Mouse (Mus musculus) liver, postnatal 0 days (tissue): Measurements from ENCODE around the gene Emilin1. TPM values are rescaled to one million over a fixed set of nuclear protein-coding genes. Genes with fewer than 3 reads are reported as not detected.

Experiments
- ATAC-seq: fragments of 200-750 bp; cut with Nextera tagmentation; 2 replicates; pipeline ENCODE4 v1.8.0; 2017; ENCODE audit warnings: mild to moderate bottlenecking, moderate library complexity
- DNase-seq: peaks from one replicate; pipeline ENCODE4 v3.0.0-alpha.2; 2016
- H3K27ac ChIP-seq: fragments of 300-500 bp; sonication (generic); 2 replicates; pipeline ENCODE4 v1.5.1; 2014; ENCODE audit warnings: antibody characterized with exemption, moderate library complexity, mild to moderate bottlenecking, low read depth
- H3K27me3 ChIP-seq: fragments of 300-500 bp; sonication (generic); 2 replicates; pipeline ENCODE4 v1.6.1; 2014; ENCODE audit warnings: low read length, control low read depth, mixed read lengths; ENCODE audit not compliant: insufficient read depth
- H3K36me3 ChIP-seq: fragments of 300-500 bp; sonication (generic); replicated peaks from 2 replicates; pipeline ENCODE4 v1.6.1; 2014; ENCODE audit warnings: mild to moderate bottlenecking, control low read depth, low read length, moderate library complexity, mixed read lengths; ENCODE audit not compliant: insufficient read depth
- H3K4me1 ChIP-seq: fragments of 300-500 bp; sonication (generic); 2 replicates; pipeline ENCODE4 v1.6.1; 2014; ENCODE audit warnings: antibody characterized with exemption, mild to moderate bottlenecking, control low read depth; ENCODE audit not compliant: insufficient read depth
- H3K4me2 ChIP-seq: fragments of 300-500 bp; sonication (generic); 2 replicates; pipeline ENCODE4 v1.6.1; 2014; ENCODE audit warnings: low read depth, mild to moderate bottlenecking, low read length, moderate library complexity, mixed read lengths
- H3K4me3 ChIP-seq: fragments of 300-500 bp; sonication (generic); 2 replicates; pipeline ENCODE4 v1.5.1; 2014; ENCODE audit warnings: low read depth, low read length
- H3K9ac ChIP-seq: fragments of 300-500 bp; sonication (generic); replicated peaks from 2 replicates; pipeline ENCODE4 v1.6.1; 2014; ENCODE audit warnings: mild to moderate bottlenecking, moderate library complexity
- H3K9me3 ChIP-seq: fragments of 300-500 bp; sonication (generic); 2 replicates; pipeline ENCODE4 v1.6.1; 2016; ENCODE audit warnings: mild to moderate bottlenecking, control low read depth, low read length, mixed read lengths
- CTCF ChIP-seq: sonication (generic); IDR thresholded peaks from 2 replicates; pipeline ENCODE4 v1.5.1; 2016; ENCODE audit warnings: antibody characterized with exemption, low read depth
- EP300 ChIP-seq: IDR thresholded peaks from 2 replicates; pipeline ENCODE4 v1.6.1; 2016; ENCODE audit warnings: antibody characterized with exemption, low read depth, mild to moderate bottlenecking
- whole genome bisulfite sequencing: fragments of 180-500 bp; shearing (Covaris S2); extraction: QIAGEN DNeasy Blood & Tissue Kit; methylation state at CpG from one replicate; pipeline ENCODE4 v1.1.7; 2014; ENCODE audit not compliant: insufficient replicate concordance; 5-methylcytosine and 5-hydroxymethylcytosine counted together
- polyA plus RNA-seq: library from polyadenylated mRNA; unstranded; fragments of >200 nt; fragmentation: Nextera tagmentation; extraction: Ambion mirVana; gene quantifications from 2 replicates; pipeline ENCODE4 v1.2.1, GENCODE M21; 2015

Emilin1 gene
- polyA plus RNA-seq, 1 experiment from 2014 or later: 30.9 TPM

DNA sequence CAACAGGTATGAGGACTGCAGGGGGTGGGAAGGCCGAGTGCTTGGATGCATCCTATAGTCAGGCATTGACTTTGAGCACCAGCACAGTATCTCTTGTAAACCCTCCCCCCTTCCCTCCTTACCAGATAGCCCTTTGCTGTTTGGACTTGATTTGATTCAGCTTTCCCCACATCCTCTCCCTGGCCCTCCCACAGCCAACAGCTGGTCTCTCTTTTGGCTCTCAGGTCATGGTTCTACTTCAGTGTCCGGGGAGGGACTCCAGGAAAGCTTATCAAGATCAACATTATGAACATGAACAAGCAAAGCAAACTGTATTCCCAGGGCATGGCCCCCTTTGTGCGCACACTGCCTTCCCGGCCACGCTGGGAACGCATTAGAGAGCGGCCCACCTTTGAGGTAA lies 22.8 kb upstream of the Emilin1 start:
- no peak overlapping the region for H3K4me3 ChIP-seq
- no peak overlapping the region for H3K27ac ChIP-seq
- TF ChIP-seq EP300 (no peak), CTCF (no peak)
- H3K9me3 ChIP-seq: no peaks in the 10 kb centered on the region
- H3K27me3 ChIP-seq: no peaks in the 10 kb centered on the region
- 68% methylated on average over 7 of the region's 7 CpGs for WGBS
- ATAC-seq (no peak), DNase-seq (no peak)
- H3K4me2 ChIP-seq: peak overlapping the region; percentile 96
- H3K36me3 ChIP-seq: peaks cover 37% of the 10 kb centered on the region
- H3K4me1 ChIP-seq: peaks cover 19% of the 10 kb centered on the region
- H3K9ac ChIP-seq: 0 out of 2 replicates have a peak overlapping the region, but pooled peaks have one; percentile 6

DNA sequence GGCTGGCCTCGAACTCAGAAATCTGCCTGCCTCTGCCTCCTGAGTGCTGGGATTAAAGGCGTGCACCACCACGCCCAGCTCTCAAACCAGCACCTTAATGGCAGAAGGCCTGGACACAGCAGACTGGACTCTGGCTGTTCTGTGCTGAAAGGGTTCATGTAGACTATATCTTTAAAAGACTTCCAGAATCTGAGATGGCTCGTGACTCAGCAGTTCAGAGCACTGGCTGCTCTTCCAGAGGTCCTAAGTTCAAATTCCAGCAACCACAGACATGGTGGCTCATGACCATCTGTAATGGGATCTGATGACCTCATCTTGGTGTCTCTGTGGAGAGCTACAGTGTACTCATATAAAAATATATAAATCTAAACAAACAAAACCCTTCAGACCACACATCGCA lies 11.3 kb upstream of the Emilin1 start:
- H3K4me1 ChIP-seq: peaks cover 21% of the 10 kb centered on the region
- no peak for ATAC-seq

DNA sequence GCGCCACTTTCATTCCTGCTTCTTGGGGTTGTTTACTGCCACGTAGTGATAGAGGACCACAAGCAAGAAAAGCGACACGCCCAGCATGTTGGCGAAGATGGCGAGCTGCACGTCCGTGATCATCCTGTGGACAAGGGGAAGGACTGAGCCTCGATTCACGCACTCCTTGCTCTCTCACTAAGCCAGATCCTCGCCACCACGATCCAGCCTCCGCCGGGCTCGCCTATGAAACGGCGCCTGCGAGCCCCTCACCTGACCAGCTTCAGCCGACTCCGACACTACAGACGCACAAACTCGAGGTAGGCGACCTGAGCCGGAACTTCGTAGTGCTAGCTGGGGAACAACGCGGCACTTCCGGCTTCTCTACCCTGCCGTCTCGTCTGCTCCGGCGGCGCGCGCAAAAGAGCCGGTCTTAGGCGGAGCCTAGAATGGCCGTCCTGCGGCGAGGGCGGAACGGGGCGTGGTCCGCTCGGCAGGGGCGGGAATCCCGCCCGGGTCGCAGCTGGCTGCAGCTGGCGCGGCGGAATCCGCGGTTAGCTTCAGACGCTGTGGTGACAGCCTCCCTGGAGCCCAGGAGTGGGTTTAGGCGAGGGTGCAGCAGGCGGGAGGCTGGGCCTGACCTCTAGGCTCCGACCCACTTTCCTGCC lies 5.7 kb upstream of the Emilin1 start, which contains the start of gene Ost4:
Gene Ost4, minus strand, starts transcription at position 376 of the 647 bp plus-strand sequence.
- Histone ChIP-seq H3K36me3 (peaks cover 31% of the 10 kb centered on the region), H3K4me1 (peaks cover 62% of the 10 kb centered on the region), H3K27ac (peak within 1 kb of the TSS; percentile 93), H3K27me3 (no peaks in the 10 kb centered on the region), H3K4me3 (peak within 1 kb of the TSS; percentile 66), H3K4me2 (peak within 1 kb of the TSS; percentile 99), H3K9me3 (no peaks in the 10 kb centered on the region), H3K9ac (peak within 1 kb of the TSS; percentile 75)
- under 1% methylated on average over 58 of the region's 58 CpGs for WGBS
- ATAC-seq: peak; percentile 96
- peak; percentile 98 for DNase-seq
- TF ChIP-seq EP300 (peak; percentile 30; the same call in 1 of the 2 replicates), CTCF (no peak)

More for the DNA sequence above, 11.3 kb upstream of the Emilin1 start:
- WGBS: 83% methylated on average over 5 of the region's 5 CpGs
- Histone ChIP-seq H3K4me2 (no peak overlapping the region), H3K4me3 (no peak overlapping the region), H3K27me3 (no peaks in the 10 kb centered on the region), H3K27ac (no peak overlapping the region), H3K36me3 (peaks cover 46% of the 10 kb centered on the region), H3K9ac (no peak overlapping the region), H3K9me3 (no peaks in the 10 kb centered on the region)
- TF ChIP-seq EP300 (no peak), CTCF (no peak)
- DNase-seq: no peak

DNA sequence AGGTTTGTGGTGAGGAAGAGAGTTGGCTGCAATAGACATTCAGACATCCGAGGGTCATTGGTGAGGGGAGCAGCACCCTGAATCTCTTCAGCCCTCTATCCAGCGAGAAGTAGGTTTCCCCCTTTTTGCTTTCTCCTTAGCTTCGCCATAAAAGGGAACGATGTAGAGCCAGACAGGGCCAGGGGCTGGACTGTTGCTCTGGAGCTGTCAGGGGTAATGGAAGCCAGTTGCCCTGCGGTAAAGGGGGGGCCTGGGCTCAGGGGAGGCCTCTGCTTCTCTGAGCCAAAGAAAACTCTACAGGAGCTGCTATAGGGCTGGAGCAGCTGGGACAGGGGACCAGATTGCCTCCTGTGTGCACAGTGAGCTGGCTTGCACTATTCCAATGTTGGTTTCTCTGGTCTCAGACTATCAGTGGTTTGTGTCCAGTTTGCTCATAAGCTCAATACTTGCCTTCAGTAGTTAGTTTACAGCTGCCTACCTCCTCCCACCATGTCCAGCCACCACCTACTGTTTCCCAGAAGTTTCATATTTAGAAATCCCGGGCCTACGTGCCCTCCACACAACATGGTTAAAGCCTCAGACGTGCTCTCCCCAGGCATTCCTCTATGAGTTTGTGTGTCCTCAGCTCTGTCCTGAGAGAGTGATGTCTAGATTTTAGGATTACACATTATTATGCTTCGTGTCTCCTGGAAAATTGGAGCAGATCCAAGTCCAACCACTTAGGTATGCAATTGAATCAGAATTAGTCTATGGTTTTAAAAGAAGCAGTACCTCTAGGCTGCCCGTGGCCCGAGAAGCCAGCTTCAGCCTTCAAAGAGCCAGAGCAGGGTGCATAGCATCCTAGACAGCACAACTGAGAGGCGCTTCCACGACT lies 4.5 kb upstream of the Emilin1 start:
- no peaks in the 10 kb centered on the region for H3K9me3 ChIP-seq
- peak overlapping the region; percentile 75 for H3K9ac ChIP-seq
- DNase-seq (no peak), ATAC-seq (no peak)
- H3K4me2 ChIP-seq: peak overlapping the region; percentile 99
- peak overlapping the region; percentile 66 for H3K4me3 ChIP-seq
- WGBS: 41% methylated on average over 13 of the region's 13 CpGs
- no peaks in the 10 kb centered on the region for H3K27me3 ChIP-seq
- TF ChIP-seq CTCF: no peak
- no peak for TF ChIP-seq EP300
- peaks cover 73% of the 10 kb centered on the region for H3K4me1 ChIP-seq
- peak overlapping the region; percentile 93 for H3K27ac ChIP-seq
- H3K36me3 ChIP-seq: peaks cover 24% of the 10 kb centered on the region

DNA sequence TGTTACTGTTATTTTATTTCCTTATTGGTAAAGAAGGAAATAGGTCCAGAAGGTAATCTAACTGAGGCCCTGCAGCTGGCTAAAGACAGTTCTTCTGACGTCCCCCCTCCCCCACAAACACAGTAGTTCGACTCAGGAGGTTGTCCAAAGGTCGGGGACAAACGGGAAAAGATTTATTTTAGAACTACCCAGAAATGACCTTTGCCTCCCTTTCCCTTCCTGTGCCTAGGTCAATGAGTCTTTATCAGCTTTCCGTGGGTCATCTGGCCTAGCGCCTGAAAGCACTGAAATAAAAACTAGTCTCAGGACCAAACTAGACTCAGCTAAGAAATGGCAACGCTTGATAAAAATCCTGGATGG lies 3.9 kb upstream of the Emilin1 start:
- Histone ChIP-seq H3K9me3 (no peaks in the 10 kb centered on the region), H3K27me3 (no peaks in the 10 kb centered on the region), H3K4me1 (peaks cover 79% of the 10 kb centered on the region), H3K4me2 (peak overlapping the region; percentile 99), H3K36me3 (peaks cover 18% of the 10 kb centered on the region), H3K4me3 (no peak overlapping the region), H3K9ac (no peak overlapping the region), H3K27ac (peak overlapping the region; percentile 93)
- ATAC-seq (no peak), DNase-seq (peak; percentile 48)
- 33% methylated on average over 7 of the region's 7 CpGs for WGBS
- TF ChIP-seq EP300 (peak; percentile 85), CTCF (no peak)

DNA sequence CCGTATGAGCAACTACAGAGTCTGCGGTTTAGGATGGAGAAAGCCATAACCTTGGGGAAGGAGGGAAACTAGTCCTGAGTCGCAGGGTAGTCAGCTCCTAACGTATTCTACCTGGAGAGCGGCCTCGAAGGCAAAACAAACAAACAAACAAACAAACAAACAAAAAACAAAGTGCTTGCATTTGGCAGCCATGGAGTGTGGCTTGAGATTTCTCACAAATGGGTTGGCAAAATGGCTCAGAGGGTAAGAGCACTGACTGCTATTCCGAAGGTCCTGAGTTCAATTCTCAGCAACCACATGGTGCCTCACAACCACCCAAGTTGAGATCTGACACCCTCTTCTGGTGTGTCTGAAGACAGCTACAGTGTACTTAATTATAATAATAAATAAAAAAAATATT lies 3.3 kb upstream of the Emilin1 start:
- peak overlapping the region; percentile 93 for H3K27ac ChIP-seq
- H3K4me3 ChIP-seq: no peak overlapping the region
- 79% methylated on average over 7 of the region's 7 CpGs for WGBS
- ATAC-seq (no peak), DNase-seq (no peak)
- H3K9ac ChIP-seq: no peak overlapping the region
- peaks cover 85% of the 10 kb centered on the region for H3K4me1 ChIP-seq
- no peaks in the 10 kb centered on the region for H3K9me3 ChIP-seq
- TF ChIP-seq EP300 (no peak), CTCF (no peak)
- no peaks in the 10 kb centered on the region for H3K27me3 ChIP-seq
- peak overlapping the region; percentile 99 for H3K4me2 ChIP-seq
- peaks cover 12% of the 10 kb centered on the region for H3K36me3 ChIP-seq
